Comparison of ENCODE assay signal across 1 mouse cellular context in genomic region chr11:53528397-53529252, GRCm38 (mm10).
TF ChIP-seq lines count a peak whose summit lies in the region.

No protein-coding gene starts in this region.

TF ChIP-seq in MEL, 35 proteins besides CTCF, POLR2A, EP300 and RAD21:
- TF ChIP-seq SMC3 (IDR thresholded peaks at IDR 0.05; ENCODE audit: low read depth, low read length) (no peak), TBP (IDR thresholded peaks at IDR 0.05; ENCODE audit: low read depth, low read length) (0 out of 2 replicates have a peak, but pooled peaks have one; percentile 22), ZMIZ1 (IDR thresholded peaks at IDR 0.05; ENCODE audit: low read depth, low read length) (peak; percentile 60; the same call in 1 of the 2 replicates), CHD1 (IDR thresholded peaks at IDR 0.05; ENCODE audit: low read depth, low read length) (no peak), ETS1 (IDR thresholded peaks at IDR 0.05; ENCODE audit: low read depth, low read length) (peak; percentile 77), BHLHE40 (IDR thresholded peaks at IDR 0.05; ENCODE audit: borderline replicate concordance, low read depth, low read length) (peak; percentile 61; the same call in 1 of the 2 replicates), POLR2AphosphoS2 (IDR thresholded peaks at IDR 0.05; ENCODE audit: low read length) (no peak), TCF12 (IDR thresholded peaks at IDR 0.05; ENCODE audit: low read depth, low read length) (peak; percentile 89), RCOR1 (IDR thresholded peaks at IDR 0.05; ENCODE audit: low read depth, low read length) (peak; percentile 48; the same call in 1 of the 2 replicates), TAL1 (IDR thresholded peaks at IDR 0.05; ENCODE audit: low read length) (peak; percentile 55), NRF1 (IDR thresholded peaks at IDR 0.05; ENCODE audit: insufficient read depth, low read depth, low read length, poor library complexity, severe bottlenecking) (no peak), MYB (IDR thresholded peaks at IDR 0.05; ENCODE audit: low read depth, low read length) (peak; percentile 25; the same call in 1 of the 2 replicates), JUND (IDR thresholded peaks at IDR 0.05; ENCODE audit: low read depth, low read length) (peak; percentile 74; the same call in 1 of the 2 replicates), MAFK (IDR thresholded peaks at IDR 0.05; ENCODE audit: borderline replicate concordance, low read depth, low read length) (0 out of 2 replicates have a peak, but pooled peaks have one; percentile 5), SIN3A (IDR thresholded peaks at IDR 0.05; ENCODE audit: low read length) (peak; percentile 46; the same call in 1 of the 2 replicates), GATA1 (IDR thresholded peaks at IDR 0.05; ENCODE audit: low read depth, low read length) (peak; percentile 69)
